Mouse (Mus musculus) embryonic fibroblast, embryonic 13.5 days (primary cell): ENCODE data around the gene Nup107.

Experiments
- CTCF ChIP-seq: IDR thresholded peaks from 2 replicates; pipeline ENCODE4 v1.5.1; 2011; ENCODE audit warnings: mild to moderate bottlenecking, control low read depth, low read length, moderate library complexity, borderline replicate concordance; ENCODE audit not compliant: insufficient read depth
- POLR2A ChIP-seq: IDR thresholded peaks from 2 replicates; pipeline ENCODE4 v1.6.1; 2011; ENCODE audit warnings: low read depth, mild to moderate bottlenecking, control low read depth, low read length, moderate library complexity

DNA sequence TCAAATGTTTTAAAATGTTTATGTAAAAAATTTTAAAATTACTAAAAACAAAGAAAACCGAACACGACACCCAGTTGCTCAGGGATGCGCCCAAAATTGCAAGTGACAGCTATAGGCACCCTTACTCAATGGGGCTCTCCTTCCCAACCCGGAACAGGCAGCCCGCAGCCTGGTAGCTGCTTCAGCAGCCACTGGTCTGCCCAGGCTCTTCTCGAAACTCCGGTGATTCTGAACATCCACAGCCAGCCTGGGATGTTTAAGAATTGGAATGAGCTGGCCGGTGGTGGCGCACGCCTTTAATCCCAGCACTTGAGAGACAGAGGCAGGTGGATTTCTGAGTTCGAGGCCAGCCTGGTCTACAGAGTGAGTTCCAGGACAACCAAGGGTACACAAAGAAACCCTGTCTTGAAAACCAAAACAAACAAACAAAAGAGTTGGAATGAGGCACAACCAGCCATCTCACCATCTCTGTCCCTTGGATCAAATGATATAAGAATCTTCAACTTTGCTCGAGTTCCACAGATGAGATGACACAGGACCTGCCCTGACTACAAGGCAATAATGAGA, 61.8 kb downstream of the Nup107 start:
- TF ChIP-seq POLR2A (no peak), CTCF (no peak)
